Comparison of ENCODE assay signal across 22 mouse cellular contexts in the genomic region with DNA sequence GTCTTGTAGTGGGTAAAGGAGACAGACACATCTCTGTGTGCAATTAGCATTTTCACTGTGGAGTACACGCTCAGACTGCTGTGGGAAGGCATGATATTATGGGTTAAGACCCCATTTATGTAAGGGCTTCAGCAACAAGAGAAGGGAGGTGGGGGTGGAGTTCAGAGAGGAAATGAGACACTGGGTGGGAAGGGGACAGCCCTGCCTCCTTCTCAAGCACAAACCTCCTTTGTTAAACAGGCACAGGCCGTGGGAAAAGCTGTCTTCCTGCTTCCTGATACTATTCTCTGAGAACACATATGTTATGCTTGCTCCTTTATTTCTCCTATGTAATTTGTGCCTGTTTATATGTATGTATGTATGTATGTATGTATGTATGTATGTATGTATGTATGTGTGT.
A peak's percentile ranks its signal among the peaks of the same experiment; 100 is the strongest.
DNase-seq lines count a peak whose midpoint lies in the region; ATAC-seq and TF ChIP-seq lines count a peak whose summit lies in the region.
"Had no signal": no experiment of that assay in that cellular context is flagged by ENCODE, and none has a peak within 500 bp of the region (broad histone marks: within the 10 kb centered on the region; RNA-seq: fewer than 3 reads in every experiment).

No protein-coding gene starts in this region.

- WGBS in hindbrain, embryonic 10.5 days = 46% methylated on average over 2 of the region's 2 CpGs
- WGBS in hindbrain, postnatal 0 days = 38% methylated on average over 2 of the region's 2 CpGs

- DNase-seq in embryo, embryonic 10 days (ENCODE audit: low spot score) = peak; percentile 20
- DNase-seq in embryo, embryonic 10.5 days (ENCODE audit: low spot score) = no peak
- no peak for DNase-seq in hindbrain, embryonic 10.5 days (ENCODE audit: low spot score)
- no peak for DNase-seq in hindbrain, postnatal 0 days (ENCODE audit: low spot score)
- DNase-seq in thymus, postnatal 14 days = peak; percentile 29
- DNase-seq in thymus, postnatal 36 days = no peak
- peak; percentile 82 for DNase-seq in retina, postnatal 1 day
- no peak for DNase-seq in cerebellum, postnatal 36 days
- DNase-seq: adrenal gland, adult 2 months; cerebellum, postnatal 25 days; gastrocnemius, postnatal 10 days; kidney, postnatal 14 days; right cerebral cortex, adult 18-20 months; thymus, postnatal 4 days had no signal

- H3K36me3 ChIP-seq in hindbrain, embryonic 10.5 days = no peaks in the 10 kb centered on the region
- no peaks in the 10 kb centered on the region for H3K36me3 ChIP-seq in hindbrain, postnatal 0 days (ENCODE audit: insufficient read depth, low read length)
- H3K36me3 ChIP-seq: embryonic facial prominence, embryonic 12.5 days; limb, embryonic 15.5 days; liver, embryonic 15.5 days; midbrain, embryonic 12.5 days had no signal

- no peak for ATAC-seq in hindbrain, postnatal 0 days
- ATAC-seq: forebrain, embryonic 14.5 days; intestine, postnatal 0 days had no signal

- H3K9ac ChIP-seq in hindbrain, postnatal 0 days (replicated peaks; ENCODE audit: low read length) = no peak overlapping the region
- H3K9ac ChIP-seq: embryonic facial prominence, embryonic 12.5 days; hindbrain, embryonic 14.5 days; limb, embryonic 15.5 days; liver, embryonic 15.5 days; midbrain, embryonic 12.5 days had no signal

- H3K9me3 ChIP-seq in hindbrain, embryonic 10.5 days = no peaks in the 10 kb centered on the region
- H3K9me3 ChIP-seq in hindbrain, postnatal 0 days (ENCODE audit: low read length) = no peaks in the 10 kb centered on the region
- H3K9me3 ChIP-seq: embryonic facial prominence, embryonic 12.5 days; limb, embryonic 15.5 days; liver, embryonic 15.5 days; midbrain, embryonic 12.5 days had no signal

- H3K4me1 ChIP-seq in hindbrain, embryonic 10.5 days (replicated peaks) = peaks cover 33% of the 10 kb centered on the region
- H3K4me1 ChIP-seq in hindbrain, postnatal 0 days (ENCODE audit: insufficient read depth, low read length) = no peaks in the 10 kb centered on the region
- H3K4me1 ChIP-seq: liver, embryonic 15.5 days had no signal

- H3K4me3 ChIP-seq in hindbrain, embryonic 10.5 days = no peak overlapping the region
- no peak overlapping the region for H3K4me3 ChIP-seq in hindbrain, postnatal 0 days (ENCODE audit: low read length)
- H3K4me3 ChIP-seq: embryonic facial prominence, embryonic 12.5 days; layer of hippocampus, adult 2 months; limb, embryonic 15.5 days; liver, embryonic 15.5 days; midbrain, embryonic 12.5 days had no signal

- TF ChIP-seq CTCF in hindbrain, postnatal 0 days (IDR thresholded peaks at IDR 0.05; ENCODE audit: low read depth) = no peak

- H3K27me3 ChIP-seq in hindbrain, embryonic 10.5 days (ENCODE audit: insufficient read depth, poor library complexity, severe bottlenecking) = peaks cover 3% of the 10 kb centered on the region; the same call in 1 of the 2 replicates
- H3K27me3 ChIP-seq in hindbrain, postnatal 0 days (ENCODE audit: insufficient read depth, low read length) = no peaks in the 10 kb centered on the region
- H3K27me3 ChIP-seq: liver, embryonic 15.5 days had no signal

- H3K27ac ChIP-seq in hindbrain, embryonic 10.5 days = peak overlapping the region; percentile 73; the same call in 1 of the 2 replicates
- no peak overlapping the region for H3K27ac ChIP-seq in hindbrain, postnatal 0 days
- H3K27ac ChIP-seq: embryonic facial prominence, embryonic 12.5 days; hindbrain, embryonic 14.5 days; layer of hippocampus, adult 2 months; limb, embryonic 15.5 days; liver, embryonic 15.5 days; midbrain, embryonic 12.5 days had no signal

- H3K4me2 ChIP-seq in hindbrain, postnatal 0 days (ENCODE audit: low read depth, low read length) = no peak overlapping the region
- H3K4me2 ChIP-seq: embryonic facial prominence, embryonic 12.5 days; hindbrain, embryonic 14.5 days; limb, embryonic 15.5 days; liver, embryonic 15.5 days; midbrain, embryonic 12.5 days had no signal

Comparison
In these comparisons a context has a peak if more than half of its experiments do, and no peak if none do; other contexts are left out.
1. DNase-seq: peak in embryo, embryonic 10 days (single experiment), thymus, postnatal 14 days (single experiment) and retina, postnatal 1 day (single experiment); none in embryo, embryonic 10.5 days (single experiment), hindbrain, embryonic 10.5 days (single experiment), hindbrain, postnatal 0 days (single experiment), thymus, postnatal 36 days (0 of 2) and cerebellum, postnatal 36 days (0 of 2).